Mouse (Mus musculus): ENCODE measurements around the gene C1ql2.

The C1ql2 gene

GRCm38 (mm10) chr1:120340419-120341171, at the start of gene C1ql2:
Gene C1ql2, plus strand, starts transcription at chr1:120340582.
- DNase-seq, result no peak

GRCm38 (mm10) chr1:120291709-120292108, 48.7 kb upstream of the C1ql2 start:
- no peak for DNase-seq

- DNase-seq, result no peak
Measured at GRCm38 (mm10) chr1:120293803-120294202, 46.6 kb upstream of the C1ql2 start.

- DNase-seq, result no peak
Measured at GRCm38 (mm10) chr1:120296936-120297335, 43.4 kb upstream of the C1ql2 start.

GRCm38 (mm10) chr1:120305801-120306200, 34.6 kb upstream of the C1ql2 start:
- no peak for DNase-seq

- DNase-seq, result no peak
Measured at GRCm38 (mm10) chr1:120321270-120322021, 18.9 kb upstream of the C1ql2 start.

GRCm38 (mm10) chr1:120323131-120323561, 17.2 kb upstream of the C1ql2 start:
- no peak for DNase-seq

- peak; percentile 13 to 69 for DNase-seq
Measured at GRCm38 (mm10) chr1:120327714-120328113, 12.7 kb upstream of the C1ql2 start.

GRCm38 (mm10) chr1:120328212-120328611, 12.2 kb upstream of the C1ql2 start:
- DNase-seq, result no peak

GRCm38 (mm10) chr1:120331841-120332240, 8.5 kb upstream of the C1ql2 start:
- peak; percentile 31 to 80 for DNase-seq

- DNase-seq, result peak in 1 of 2 experiments; percentile 26
Measured at GRCm38 (mm10) chr1:120337970-120338369, 2.4 kb upstream of the C1ql2 start.

- no peak for DNase-seq
Measured at GRCm38 (mm10) chr1:120341172-120341675, 842 bp downstream of the C1ql2 start.

- DNase-seq, result no peak
Measured at GRCm38 (mm10) chr1:120341811-120342370, 1.5 kb downstream of the C1ql2 start.

GRCm38 (mm10) chr1:120342371-120342821, 2.0 kb downstream of the C1ql2 start:
- DNase-seq, result peak in 1 of 2 experiments; percentile 38

GRCm38 (mm10) chr1:120345001-120345400, 4.6 kb downstream of the C1ql2 start:
- no peak for DNase-seq

GRCm38 (mm10) chr1:120354387-120354786, 14.0 kb downstream of the C1ql2 start:
- no peak for DNase-seq

GRCm38 (mm10) chr1:120357371-120358274, 17.2 kb downstream of the C1ql2 start:
- DNase-seq, result peak in 1 of 2 experiments; percentile 28

GRCm38 (mm10) chr1:120363638-120364037, 23.3 kb downstream of the C1ql2 start:
- DNase-seq, result no peak

GRCm38 (mm10) chr1:120368138-120368537, 27.8 kb downstream of the C1ql2 start:
- DNase-seq, result no peak

GRCm38 (mm10) chr1:120374131-120374530, 33.7 kb downstream of the C1ql2 start:
- DNase-seq, result no peak

- no peak for DNase-seq
Measured at GRCm38 (mm10) chr1:120374832-120375231, 34.5 kb downstream of the C1ql2 start.

GRCm38 (mm10) chr1:120385029-120385571, 44.7 kb downstream of the C1ql2 start:
- no peak for DNase-seq
